Mouse (Mus musculus): ENCODE results near the gene Ndrg3. TPM values are rescaled to one million over a fixed set of nuclear protein-coding genes. Genes with fewer than 3 reads are reported as not detected.
"Not testable (repeated sequence)": the region's sequence is repeated elsewhere in the genome, so short reads cannot be mapped to it uniquely, and the experiment has no call there.

Gene Ndrg3
- polyA plus RNA-seq, 1 experiment: 63.6 TPM

- H3K4me1 ChIP-seq (ENCODE audit: control insufficient read depth, insufficient read depth, low read length): no peaks in the 10 kb centered on the region; the same call in 1 of the 2 replicates
- no peak overlapping the region for H3K4me3 ChIP-seq (ENCODE audit: insufficient read depth, low read length)
- TF ChIP-seq CTCF (IDR thresholded peaks at IDR 0.05; ENCODE audit: borderline replicate concordance, insufficient read depth, low read length) (no peak), POLR2A (IDR thresholded peaks at IDR 0.05; ENCODE audit: low read depth, low read length) (no peak)
- no peak overlapping the region for H3K27ac ChIP-seq (ENCODE audit: insufficient read depth, low read length)
Observed at GRCm38 (mm10) chr2:156928606-156929005, 63.2 kb downstream of the Ndrg3 start.

- TF ChIP-seq POLR2A (IDR thresholded peaks at IDR 0.05; ENCODE audit: low read depth, low read length): no peak
- TF ChIP-seq CTCF (IDR thresholded peaks at IDR 0.05; ENCODE audit: borderline replicate concordance, insufficient read depth, low read length): no peak
- Histone ChIP-seq H3K27ac (ENCODE audit: insufficient read depth, low read length) (no peak overlapping the region), H3K4me3 (ENCODE audit: insufficient read depth, low read length) (no peak overlapping the region), H3K4me1 (ENCODE audit: control insufficient read depth, insufficient read depth, low read length) (no peaks in the 10 kb centered on the region; the same call in 1 of the 2 replicates)
Observed at GRCm38 (mm10) chr2:156927663-156928062, 64.2 kb downstream of the Ndrg3 start.

- not testable (repeated sequence) for H3K27ac ChIP-seq (ENCODE audit: insufficient read depth, low read length); H3K4me1 ChIP-seq (ENCODE audit: control insufficient read depth, insufficient read depth, low read length); H3K4me3 ChIP-seq (ENCODE audit: insufficient read depth, low read length)
Observed at GRCm38 (mm10) chr2:156925611-156926010, 66.2 kb downstream of the Ndrg3 start.

GRCm38 (mm10) chr2:156925075-156925474 is 66.8 kb downstream of the Ndrg3 start:
- not testable (repeated sequence) for H3K27ac ChIP-seq (ENCODE audit: insufficient read depth, low read length); H3K4me3 ChIP-seq (ENCODE audit: insufficient read depth, low read length); H3K4me1 ChIP-seq (ENCODE audit: control insufficient read depth, insufficient read depth, low read length)

GRCm38 (mm10) chr2:156924210-156924898 is 67.5 kb downstream of the Ndrg3 start:
- H3K27ac ChIP-seq (ENCODE audit: insufficient read depth, low read length): no peak overlapping the region
- TF ChIP-seq CTCF (IDR thresholded peaks at IDR 0.05; ENCODE audit: borderline replicate concordance, insufficient read depth, low read length) (no peak), POLR2A (IDR thresholded peaks at IDR 0.05; ENCODE audit: low read depth, low read length) (no peak)

GRCm38 (mm10) chr2:156923057-156923456 is 68.8 kb downstream of the Ndrg3 start:
- no peaks in the 10 kb centered on the region for H3K4me1 ChIP-seq (ENCODE audit: control insufficient read depth, insufficient read depth, low read length)
- H3K4me3 ChIP-seq (ENCODE audit: insufficient read depth, low read length): no peak overlapping the region
- TF ChIP-seq CTCF (IDR thresholded peaks at IDR 0.05; ENCODE audit: borderline replicate concordance, insufficient read depth, low read length) (no peak), POLR2A (IDR thresholded peaks at IDR 0.05; ENCODE audit: low read depth, low read length) (no peak)
- no peak overlapping the region for H3K27ac ChIP-seq (ENCODE audit: insufficient read depth, low read length)

More at GRCm38 (mm10) chr2:156924210-156924898, 67.5 kb downstream of the Ndrg3 start:
- H3K4me1 ChIP-seq (ENCODE audit: control insufficient read depth, insufficient read depth, low read length): no peaks in the 10 kb centered on the region; the same call in 1 of the 2 replicates
- no peak overlapping the region for H3K4me3 ChIP-seq (ENCODE audit: insufficient read depth, low read length)

- Histone ChIP-seq H3K4me3 (ENCODE audit: insufficient read depth, low read length) (no peak overlapping the region), H3K27ac (ENCODE audit: insufficient read depth, low read length) (no peak overlapping the region), H3K4me1 (ENCODE audit: control insufficient read depth, insufficient read depth, low read length) (no peaks in the 10 kb centered on the region)
- TF ChIP-seq CTCF (IDR thresholded peaks at IDR 0.05; ENCODE audit: borderline replicate concordance, insufficient read depth, low read length) (no peak), POLR2A (IDR thresholded peaks at IDR 0.05; ENCODE audit: low read depth, low read length) (no peak)
Observed at GRCm38 (mm10) chr2:156919796-156920195, 72.1 kb downstream of the Ndrg3 start.

- H3K27ac ChIP-seq (ENCODE audit: insufficient read depth, low read length); H3K4me1 ChIP-seq (ENCODE audit: control insufficient read depth, insufficient read depth, low read length); H3K4me3 ChIP-seq (ENCODE audit: insufficient read depth, low read length): not testable (repeated sequence)
Observed at GRCm38 (mm10) chr2:156919191-156919590, 72.7 kb downstream of the Ndrg3 start.

- no peaks in the 10 kb centered on the region for H3K4me1 ChIP-seq (ENCODE audit: control insufficient read depth, insufficient read depth, low read length)
Observed at GRCm38 (mm10) chr2:156918562-156918961, 73.3 kb downstream of the Ndrg3 start.

GRCm38 (mm10) chr2:156916419-156917125 is 75.3 kb downstream of the Ndrg3 start:
- Histone ChIP-seq H3K27ac (ENCODE audit: insufficient read depth, low read length) (no peak overlapping the region), H3K4me3 (ENCODE audit: insufficient read depth, low read length) (no peak overlapping the region), H3K4me1 (ENCODE audit: control insufficient read depth, insufficient read depth, low read length) (no peaks in the 10 kb centered on the region)
- TF ChIP-seq POLR2A (IDR thresholded peaks at IDR 0.05; ENCODE audit: low read depth, low read length) (no peak), CTCF (IDR thresholded peaks at IDR 0.05; ENCODE audit: borderline replicate concordance, insufficient read depth, low read length) (no peak)

More at GRCm38 (mm10) chr2:156918562-156918961, 73.3 kb downstream of the Ndrg3 start:
- Histone ChIP-seq H3K4me3 (ENCODE audit: insufficient read depth, low read length) (no peak overlapping the region), H3K27ac (ENCODE audit: insufficient read depth, low read length) (no peak overlapping the region)
- no peak for TF ChIP-seq POLR2A (IDR thresholded peaks at IDR 0.05; ENCODE audit: low read depth, low read length)
- no peak for TF ChIP-seq CTCF (IDR thresholded peaks at IDR 0.05; ENCODE audit: borderline replicate concordance, insufficient read depth, low read length)

All from embryonic fibroblast, embryonic 13.5 days (primary cell).